Mouse (Mus musculus) ES-E14 (cell line): ENCODE results near the gene Srpk2. TPM values are rescaled to one million over a fixed set of nuclear protein-coding genes. Genes with fewer than 3 reads are reported as not detected.
"Not testable (repeated sequence)": the region's sequence is repeated elsewhere in the genome, so short reads cannot be mapped to it uniquely, and the experiment has no call there.

Experiments used
- DNase-seq: peaks from one replicate; pipeline ENCODE4 v3.0.0-alpha.2; 2013; ENCODE audit warnings: low read depth, low spot score
- H3K27ac ChIP-seq: 2 replicates; pipeline ENCODE4 v1.5.1; 2012; ENCODE audit warnings: low read depth, mild to moderate bottlenecking, low read length, moderate library complexity, mixed read lengths; ENCODE audit not compliant: poor library complexity, insufficient read depth, severe bottlenecking
- H3K36me3 ChIP-seq: 2 replicates; pipeline ENCODE4 v1.6.1; 2012; ENCODE audit warnings: mild to moderate bottlenecking, low read length, moderate library complexity, mixed read lengths; ENCODE audit not compliant: control insufficient read depth, poor library complexity, insufficient read depth, severe bottlenecking
- H3K4me1 ChIP-seq, 2 experiments: fragments of 150-350 bp in 1 of 2; sonication (generic) in 1 of 2; 2 replicates each; pipeline ENCODE4 v1.6.1; 2012; ENCODE audit warnings: low read length in 2 of 2, mild to moderate bottlenecking in 1 of 2, mixed read lengths in 1 of 2; ENCODE audit not compliant: control insufficient read depth in 2 of 2, insufficient read depth in 2 of 2, poor library complexity in 1 of 2
- H3K4me3 ChIP-seq, 2 experiments: fragments of 150-350 bp in 1 of 2; sonication (generic) in 1 of 2; 2 replicates each; pipeline ENCODE4 v1.5.1; 2012; ENCODE audit warnings: low read length in 2 of 2, low read depth in 1 of 2, mild to moderate bottlenecking in 1 of 2, mixed read lengths in 1 of 2; ENCODE audit not compliant: insufficient read depth in 1 of 2, poor library complexity in 1 of 2, severe bottlenecking in 1 of 2
- H3K9ac ChIP-seq: 2 replicates; pipeline ENCODE4 v1.6.1; 2012; ENCODE audit warnings: low read depth, mild to moderate bottlenecking, low read length, mixed read lengths; ENCODE audit not compliant: poor library complexity, insufficient read depth, severe bottlenecking
- H3K9me3 ChIP-seq: fragments of 150-350 bp; sonication (generic); 2 replicates; pipeline ENCODE4 v1.6.1; 2012; ENCODE audit warnings: low read depth, mild to moderate bottlenecking, low read length; ENCODE audit not compliant: control insufficient read depth, insufficient read depth
- CHD2 ChIP-seq: IDR thresholded peaks from 2 replicates; pipeline ENCODE4 v1.6.1; 2014; ENCODE audit warnings: mild to moderate bottlenecking, low read depth, low read length, inconsistent platforms
- HCFC1 ChIP-seq: IDR thresholded peaks from 2 replicates; pipeline ENCODE4 v1.6.1; 2012; ENCODE audit warnings: low read length, inconsistent platforms, borderline replicate concordance; ENCODE audit not compliant: insufficient read depth
- MAFK ChIP-seq: IDR thresholded peaks from 2 replicates; pipeline ENCODE4 v1.6.1; 2014; ENCODE audit warnings: mild to moderate bottlenecking, low read depth, low read length, inconsistent platforms; ENCODE audit not compliant: insufficient read depth
- ZC3H11A ChIP-seq: IDR thresholded peaks from 2 replicates; pipeline ENCODE4 v1.6.1; 2012; ENCODE audit warnings: low read depth, mild to moderate bottlenecking, inconsistent platforms, low read length, borderline replicate concordance
- ZNF384 ChIP-seq: IDR thresholded peaks from 2 replicates; pipeline ENCODE4 v1.6.1; 2012; ENCODE audit warnings: low read depth, low read length, inconsistent platforms
- in situ Hi-C, 2 experiments: fragments of 600-800 bp; cut with MboI; formaldehyde crosslinking; loops; one replicate each; pipeline ENCODE4 v1.15.1; 2025; ENCODE audit warnings: low sequenced_read_pairs in 2 of 2, inconsistent platforms in 1 of 2; ENCODE audit not compliant: unreplicated experiment in 2 of 2
- total RNA-seq: library from RNA; depleted of rRNA; stranded (reverse); fragments of 300-350 nt; gene quantifications from 2 replicates; pipeline ENCODE4 v1.2.3, GENCODE M21; 2012

Gene Srpk2
- total RNA-seq, 1 experiment, result 23.3 TPM

DNA sequence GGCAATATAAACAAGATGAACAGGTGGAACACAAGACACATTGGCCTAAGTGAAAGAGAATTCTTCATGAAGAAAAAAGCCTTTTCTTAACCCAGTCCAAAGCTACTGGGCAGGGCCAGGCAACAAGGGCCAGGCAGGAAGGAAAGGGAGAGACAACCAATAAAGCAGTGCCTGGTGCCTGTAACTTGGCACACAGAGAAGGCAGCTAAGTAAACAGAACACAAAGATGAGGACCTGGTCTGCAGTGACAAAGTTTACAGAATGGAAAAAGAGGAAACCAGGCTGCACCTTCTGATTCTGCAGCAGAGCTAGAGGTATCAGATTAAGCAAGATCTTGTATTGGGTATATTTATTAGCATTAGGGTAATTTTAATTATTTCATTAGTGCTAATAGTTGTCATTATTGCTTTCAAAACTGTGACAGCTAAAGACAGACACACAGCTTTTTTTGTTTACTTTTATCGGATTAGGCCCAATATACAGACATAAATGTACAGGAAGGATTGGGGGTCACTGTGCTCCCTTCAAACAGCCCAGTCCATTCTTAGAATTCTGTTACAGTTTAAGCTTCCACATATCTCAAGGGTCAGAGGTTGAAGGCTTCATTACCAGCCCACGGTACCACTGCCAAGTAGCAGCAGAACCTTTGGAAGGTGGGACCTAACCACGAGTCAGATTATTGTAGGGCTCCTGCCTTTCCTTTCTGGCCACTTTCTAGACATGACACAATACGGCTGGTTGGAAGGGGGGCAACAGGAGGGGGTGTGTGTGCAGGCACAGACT, 121.9 kb downstream of the Srpk2 start:
- Histone ChIP-seq H3K4me3 (no peak overlapping the region), H3K9me3 (no peaks in the 10 kb centered on the region), H3K27ac (no peak overlapping the region), H3K36me3 (no peaks in the 10 kb centered on the region), H3K4me1 (peaks cover 0 to 2% of the 10 kb centered on the region in 2 experiments; a peak in 1 of 4 replicates), H3K9ac (no peak overlapping the region)
- in situ Hi-C loops, result no loop called here
- TF ChIP-seq CHD2 (no peak), ZC3H11A (no peak), MAFK (no peak), ZNF384 (no peak), HCFC1 (no peak)
- DNase-seq, result no peak

DNA sequence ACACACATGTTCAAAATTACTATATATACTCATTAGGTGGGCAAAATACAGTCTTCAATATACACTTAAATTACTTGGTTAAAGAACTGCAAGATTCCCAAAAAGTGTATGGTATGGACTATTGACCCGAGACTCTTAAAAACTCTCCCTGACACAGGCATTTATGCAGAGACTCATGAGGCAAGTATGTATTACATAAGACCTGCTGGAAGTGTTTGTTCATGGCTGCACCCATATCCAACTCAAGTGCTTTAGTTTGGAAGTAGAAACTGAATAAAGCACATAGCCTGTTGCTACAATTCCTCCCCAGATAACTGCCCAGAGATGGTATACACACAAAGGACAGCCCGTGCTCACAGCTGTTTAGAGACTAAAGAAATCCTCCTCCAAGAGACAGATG, 123.2 kb downstream of the Srpk2 start:
- no peak overlapping the region for H3K27ac ChIP-seq
- H3K9me3 ChIP-seq, result no peaks in the 10 kb centered on the region
- in situ Hi-C loops, result no loop called here
- TF ChIP-seq MAFK, result no peak
- TF ChIP-seq ZNF384, result no peak
- TF ChIP-seq CHD2, result no peak
- no peak for TF ChIP-seq ZC3H11A
- TF ChIP-seq HCFC1, result no peak
- no peaks in the 10 kb centered on the region; a peak in 1 of 4 replicates for H3K4me1 ChIP-seq
- H3K9ac ChIP-seq, result no peak overlapping the region
- H3K36me3 ChIP-seq, result no peaks in the 10 kb centered on the region
- DNase-seq, result no peak
- no peak overlapping the region for H3K4me3 ChIP-seq

DNA sequence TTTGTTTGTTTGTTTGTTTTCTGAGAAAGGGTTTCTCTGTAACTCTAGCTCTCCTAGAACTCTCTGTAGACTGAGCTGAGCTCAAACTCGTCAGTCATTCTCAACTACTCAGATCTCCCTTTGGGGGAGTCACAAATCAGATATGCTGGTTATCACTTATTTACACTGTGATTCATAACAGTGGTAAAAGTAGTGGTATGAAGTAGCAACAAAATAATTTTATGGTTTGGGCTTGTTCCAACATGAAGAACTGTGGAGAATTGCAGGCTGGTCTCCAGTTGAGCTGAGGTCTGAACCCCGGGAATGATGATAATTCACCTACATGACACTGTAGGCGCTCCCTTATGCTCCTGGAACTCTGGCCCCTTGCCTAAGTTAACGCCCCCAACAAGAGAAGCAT, 124.2 kb downstream of the Srpk2 start:
- Histone ChIP-seq H3K4me3 (no peak overlapping the region), H3K36me3 (no peaks in the 10 kb centered on the region), H3K9me3 (no peaks in the 10 kb centered on the region), H3K4me1 (no peaks in the 10 kb centered on the region; a peak in 1 of 4 replicates), H3K9ac (no peak overlapping the region), H3K27ac (no peak overlapping the region)
- in situ Hi-C loops, result no loop called here
- no peak for TF ChIP-seq ZNF384
- no peak for TF ChIP-seq HCFC1
- no peak for TF ChIP-seq MAFK
- no peak for TF ChIP-seq CHD2
- TF ChIP-seq ZC3H11A, result no peak
- no peak for DNase-seq

DNA sequence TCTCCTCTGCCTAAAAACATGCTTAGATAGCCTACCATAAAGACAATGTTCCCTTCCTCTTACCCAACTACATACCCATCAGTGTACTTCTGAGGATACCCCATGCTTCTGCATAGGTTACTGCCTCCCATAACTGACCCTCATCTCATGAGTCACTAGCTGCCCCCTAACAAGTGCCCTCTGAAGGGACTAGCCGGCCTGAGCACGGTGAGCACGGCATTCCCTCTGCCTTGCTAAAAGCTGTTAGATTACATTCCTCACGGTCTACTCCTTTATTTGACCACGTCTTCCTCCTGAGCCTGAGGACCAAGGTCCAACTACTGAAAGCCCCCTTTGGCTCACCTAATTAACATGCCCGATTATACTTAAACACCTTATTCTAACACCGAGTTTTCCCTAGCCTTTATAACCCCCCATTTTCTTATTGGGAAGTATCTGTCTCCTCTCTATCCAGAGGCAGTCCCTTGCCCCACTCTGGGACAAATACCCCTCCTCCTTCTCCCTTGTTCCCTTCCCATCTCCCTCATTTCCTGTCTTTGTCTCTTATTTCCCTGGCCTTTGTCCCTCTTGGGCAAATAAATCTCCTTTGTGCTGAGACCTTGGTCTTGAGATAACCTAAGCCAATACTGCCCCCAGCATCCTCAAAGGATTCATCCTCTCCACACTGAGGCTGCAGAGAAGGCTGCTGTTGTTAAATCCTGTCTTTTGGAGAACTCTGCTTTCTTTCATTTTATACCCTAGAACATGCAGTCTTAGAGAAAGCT, 128.2 kb downstream of the Srpk2 start:
- TF ChIP-seq HCFC1 (no peak), MAFK (no peak), CHD2 (no peak), ZNF384 (no peak), ZC3H11A (no peak)
- Histone ChIP-seq H3K36me3 (no peaks in the 10 kb centered on the region), H3K9ac (no peak overlapping the region), H3K4me1 (no peaks in the 10 kb centered on the region), H3K27ac (no peak overlapping the region), H3K9me3 (no peaks in the 10 kb centered on the region), H3K4me3 (no peak overlapping the region)
- no peak for DNase-seq
- in situ Hi-C loops, result no loop called here

DNA sequence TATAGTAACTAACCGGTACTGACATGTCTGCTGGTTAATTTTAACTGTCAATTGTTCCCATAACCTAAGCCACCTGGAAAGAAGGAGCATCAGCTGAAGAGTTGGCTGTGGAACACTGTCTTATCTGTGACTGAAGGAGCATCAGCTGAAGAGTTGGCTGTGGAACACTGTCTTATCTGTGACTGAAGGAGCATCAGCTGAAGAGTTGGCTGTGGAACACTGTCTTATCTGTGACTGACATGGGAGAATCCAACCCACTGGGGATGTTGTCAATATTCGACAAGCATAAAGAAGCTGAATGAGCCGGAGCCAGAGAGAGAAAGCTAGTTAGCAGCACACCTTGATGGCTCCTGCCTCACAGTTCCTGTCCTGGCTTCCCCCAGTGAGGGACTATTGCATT, 131.1 kb downstream of the Srpk2 start:
- H3K9me3 ChIP-seq, H3K4me3 ChIP-seq, DNase-seq, in situ Hi-C loops, H3K27ac ChIP-seq, H3K9ac ChIP-seq, H3K4me1 ChIP-seq, H3K36me3 ChIP-seq: not testable (repeated sequence)
